Mouse (Mus musculus): ENCODE results near the gene Fam126a. TPM values are rescaled to one million over a fixed set of nuclear protein-coding genes. Genes with fewer than 3 reads are reported as not detected.

Fam126a gene
- polyA plus RNA-seq (2021; fragmentation: Nextera tagmentation), result 2.5 and 3.5 TPM in 2 replicates
- long read RNA-seq, experiment 1, full-length matches to known transcripts, result 33 of 44 reads
- long read RNA-seq, experiment 1, partial matches to known transcripts, result 1 of 44 reads
- long read RNA-seq, experiment 1, other reads (novel, unspliced or antisense), result 10 of 44 reads
- long read RNA-seq, experiment 2, partial matches to known transcripts, result 0 of 6 reads
- long read RNA-seq, experiment 2, other reads (novel, unspliced or antisense), result 6 of 6 reads

GRCm38 (mm10) chr5:24030579-24030969 is at the start of gene Fam126a:
TSS of gene Fam126a (minus strand) at chr5:24030690.

Other genes starting within 250 kb of the Fam126a start
- gene Pus7, start 247.0 kb downstream of the Fam126a start, polyA plus RNA-seq (2021; fragmentation: Nextera tagmentation), result 5.2 and 5.4 TPM in 2 replicates
- gene Rint1, start 243.0 kb downstream of the Fam126a start, polyA plus RNA-seq (2021; fragmentation: Nextera tagmentation), result 13.9 and 14.6 TPM in 2 replicates
- gene Tomm7, start 186.5 kb downstream of the Fam126a start, polyA plus RNA-seq (2021; fragmentation: Nextera tagmentation), result 236 and 245 TPM in 2 replicates
- 56.9 and 66.8 TPM in 2 replicates for gene Klhl7, start 69.9 kb upstream of the Fam126a start, polyA plus RNA-seq (2021; fragmentation: Nextera tagmentation)
- gene Nupl2, start 134.3 kb upstream of the Fam126a start, polyA plus RNA-seq (2021; fragmentation: Nextera tagmentation), result 8.2 and 9.6 TPM in 2 replicates